18 mouse cellular contexts compared by ENCODE assay signal in the genomic region with DNA sequence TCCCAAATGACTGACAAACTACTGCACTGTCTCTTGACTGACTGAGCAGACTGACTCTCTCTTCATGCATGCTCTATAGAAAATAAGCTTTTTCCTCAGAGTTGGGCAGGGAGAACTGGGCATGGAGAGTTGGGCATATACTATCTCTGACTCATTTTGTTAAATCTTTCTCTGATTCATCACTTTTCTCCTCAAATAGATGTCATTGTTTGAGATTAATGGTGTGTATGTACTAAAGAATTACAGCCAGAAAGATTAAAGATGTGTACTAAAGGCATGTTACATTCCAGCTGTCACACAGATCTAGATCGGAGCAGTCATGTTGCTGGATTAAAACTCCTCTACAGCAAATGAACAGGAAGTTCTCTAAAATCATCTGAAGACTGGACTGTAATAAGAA.
"Had no signal": no experiment of that assay in that cellular context is flagged by ENCODE, and none has a peak within 500 bp of the region (broad histone marks: within the 10 kb centered on the region; RNA-seq: fewer than 3 reads in every experiment).

No protein-coding gene starts in this region.

- H3K9me3 ChIP-seq: midbrain, embryonic 10.5 days; midbrain, embryonic 12.5 days; neural tube, embryonic 13.5 days; neural tube, embryonic 15.5 days; stomach, embryonic 15.5 days had no signal

- H3K9ac ChIP-seq: lung, embryonic 14.5 days; midbrain, embryonic 12.5 days; neural tube, embryonic 13.5 days; neural tube, embryonic 15.5 days; stomach, embryonic 15.5 days had no signal

- DNase-seq: lung, adult 18-20 months; lung, embryonic 14.5 days; lung, postnatal 10 days; lung, postnatal 4 days; midbrain, embryonic 14.5 days; retina, postnatal 1 day; right cerebral cortex, adult 18-20 months; right cerebral cortex, postnatal 25 days; thymus, adult 18-20 months; thymus, postnatal 14 days; thymus, postnatal 4 days had no signal

- H3K4me2 ChIP-seq: lung, embryonic 14.5 days; midbrain, embryonic 12.5 days; neural tube, embryonic 13.5 days; neural tube, embryonic 15.5 days; stomach, embryonic 15.5 days had no signal

- H3K4me3 ChIP-seq: midbrain, embryonic 10.5 days; midbrain, embryonic 12.5 days; myocyte; neural tube, embryonic 13.5 days; neural tube, embryonic 15.5 days; stomach, embryonic 15.5 days had no signal

- H3K4me1 ChIP-seq: midbrain, embryonic 10.5 days; midbrain, embryonic 12.5 days; neural tube, embryonic 13.5 days; neural tube, embryonic 15.5 days; stomach, embryonic 15.5 days had no signal

- H3K27ac ChIP-seq: midbrain, embryonic 10.5 days; midbrain, embryonic 12.5 days; neural tube, embryonic 13.5 days; neural tube, embryonic 15.5 days; stomach, embryonic 15.5 days had no signal

- H3K27me3 ChIP-seq: midbrain, embryonic 12.5 days; neural tube, embryonic 13.5 days; neural tube, embryonic 15.5 days; stomach, embryonic 15.5 days had no signal

- ATAC-seq: midbrain, embryonic 16.5 days had no signal
